Mouse (Mus musculus) thymus, adult 2 months (tissue): ENCODE measurements around the gene Usp2. TPM values are rescaled to one million over a fixed set of nuclear protein-coding genes. Genes with fewer than 3 reads are reported as not detected.
A peak's percentile ranks its signal among the peaks of the same experiment; 100 is the strongest.

Source experiments
- DNase-seq: peaks from one replicate; pipeline ENCODE4 v3.0.0; 2021
- H3K27ac ChIP-seq: fragments of 200-500 bp; 2 replicates; pipeline ENCODE4 v1.5.1; 2012; ENCODE audit warnings: low read length, control low read depth; ENCODE audit not compliant: control insufficient read depth, insufficient read depth
- H3K27me3 ChIP-seq: fragments of 200-500 bp; 2 replicates; pipeline ENCODE4 v1.6.1; 2012; ENCODE audit warnings: mild to moderate bottlenecking, low read length, moderate library complexity, mixed read lengths; ENCODE audit not compliant: control insufficient read depth, insufficient read depth
- H3K36me3 ChIP-seq: fragments of 200-500 bp; 2 replicates; pipeline ENCODE4 v1.6.1; 2012; ENCODE audit warnings: mild to moderate bottlenecking, low read length, moderate library complexity; ENCODE audit not compliant: control insufficient read depth, insufficient read depth
- H3K4me1 ChIP-seq: fragments of 200-500 bp; replicated peaks from 2 replicates; pipeline ENCODE4 v1.6.1; 2012; ENCODE audit warnings: low read length; ENCODE audit not compliant: control insufficient read depth, insufficient read depth
- H3K4me3 ChIP-seq: fragments of 200-500 bp; 2 replicates; pipeline ENCODE4 v1.5.1; 2012; ENCODE audit warnings: mild to moderate bottlenecking, low read length, control low read depth, moderate library complexity; ENCODE audit not compliant: control insufficient read depth, insufficient read depth
- CTCF ChIP-seq: fragments of 200-500 bp; IDR thresholded peaks from 2 replicates; pipeline ENCODE4 v1.5.1; 2012; ENCODE audit warnings: mild to moderate bottlenecking, control low read depth, low read length, moderate library complexity, borderline replicate concordance; ENCODE audit not compliant: control insufficient read depth, poor library complexity, insufficient read depth; ENCODE audit errors: extremely low read depth
- POLR2A ChIP-seq: fragments of 200-500 bp; IDR thresholded peaks from 2 replicates; pipeline ENCODE4 v1.6.1; 2012; ENCODE audit warnings: mild to moderate bottlenecking, low read length, control low read depth, moderate library complexity; ENCODE audit not compliant: control insufficient read depth, poor library complexity, insufficient read depth; ENCODE audit errors: extremely low read depth
- WGBS: fragments of 180-500 bp; shearing (Covaris S2); methylation state at CpG from one replicate; pipeline ENCODE4 v1.1.7; 2018; 5-methylcytosine and 5-hydroxymethylcytosine counted together
- polyA plus RNA-seq: library from polyadenylated mRNA; depleted of rRNA; stranded (reverse); fragments of >200 nt; gene quantifications from 2 replicates; pipeline ENCODE4 v1.2.3, GENCODE M21; 2012

Usp2 gene
- polyA plus RNA-seq, 1 experiment = 6.8 TPM

DNA sequence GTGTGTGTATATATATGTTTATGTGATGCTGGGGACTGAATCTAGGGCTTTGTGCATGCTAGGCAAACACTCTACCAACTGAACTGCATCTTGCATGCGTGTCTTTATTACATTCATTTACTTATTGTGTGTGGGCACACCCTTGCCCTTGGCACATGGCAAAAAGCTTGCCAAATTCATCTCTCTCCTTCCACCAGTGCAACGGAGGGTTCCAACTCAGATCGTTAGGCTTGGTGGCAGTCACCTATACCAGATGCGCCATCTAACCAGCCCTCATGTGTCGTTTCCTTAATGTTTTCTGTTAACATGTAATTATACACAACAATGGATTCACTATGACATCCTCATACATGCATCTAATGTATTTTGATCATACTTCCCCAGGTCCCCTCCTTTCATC lies 15.4 kb downstream of the Usp2 start:
- no peak overlapping the region for H3K27ac ChIP-seq
- WGBS = 97% methylated on average over 5 of the region's 5 CpGs
- H3K4me3 ChIP-seq = no peak overlapping the region
- peaks cover 19% of the 10 kb centered on the region for H3K4me1 ChIP-seq
- peaks cover 10% of the 10 kb centered on the region; the same call in 1 of the 2 replicates for H3K27me3 ChIP-seq
- no peaks in the 10 kb centered on the region for H3K36me3 ChIP-seq
- TF ChIP-seq CTCF = no peak
- no peak for TF ChIP-seq POLR2A
- DNase-seq = no peak

DNA sequence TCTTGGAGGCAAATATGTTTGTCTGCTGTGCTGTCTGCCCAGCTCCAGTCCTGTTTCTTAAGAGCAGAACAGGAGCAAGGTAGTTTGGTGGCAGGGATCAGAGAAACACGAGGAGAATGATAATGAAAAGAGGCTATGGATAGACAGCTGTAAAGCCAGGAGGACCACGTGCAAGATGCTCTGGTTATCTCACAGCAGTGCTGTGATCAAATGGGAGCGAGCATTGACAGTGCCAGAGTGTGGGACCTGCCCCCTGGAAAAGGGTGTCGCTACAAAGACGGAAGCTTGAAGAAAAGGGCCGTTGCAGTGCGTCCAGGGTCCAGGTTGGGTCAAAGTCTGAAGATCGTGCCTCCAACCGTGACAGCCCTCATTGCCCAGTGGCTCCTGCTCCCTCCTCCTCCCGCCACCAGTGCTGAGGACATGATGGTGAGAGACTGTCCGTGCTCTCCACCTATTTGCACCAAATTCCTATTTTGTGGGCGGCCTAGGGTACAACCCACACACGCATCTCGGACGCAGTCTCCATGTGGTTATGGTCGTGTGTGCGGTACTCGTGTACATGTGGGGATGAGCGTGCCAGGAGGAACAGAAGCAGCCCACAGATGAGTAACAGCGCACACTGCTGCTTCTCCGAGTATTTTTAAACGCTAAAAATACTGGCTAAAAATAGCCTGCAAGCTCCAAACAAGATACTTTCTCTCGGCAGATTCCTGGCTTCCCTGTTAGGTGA lies 16.7 kb downstream of the Usp2 start:
- DNase-seq = no peak
- H3K4me3 ChIP-seq = no peak overlapping the region
- no peak overlapping the region for H3K27ac ChIP-seq

DNA sequence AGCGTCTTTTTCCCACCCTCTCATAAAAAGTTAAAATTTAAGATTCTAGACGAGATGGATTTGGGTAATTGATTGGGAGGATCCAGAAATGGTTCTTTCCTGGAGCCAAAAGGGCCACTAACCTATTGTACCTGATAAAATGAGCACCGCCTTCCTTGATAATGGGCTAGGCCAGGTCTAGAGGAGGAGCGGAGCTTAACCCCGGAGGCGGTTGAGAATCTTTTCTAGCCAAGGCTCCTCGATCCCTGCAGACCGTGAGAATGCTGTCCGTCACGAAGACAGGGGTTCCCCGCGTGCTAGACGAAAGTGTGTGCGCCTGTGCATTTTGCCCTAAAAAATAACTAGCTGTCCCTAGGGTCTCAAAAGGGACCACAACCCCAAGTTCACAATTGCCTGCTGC lies 17.4 kb downstream of the Usp2 start:
- H3K27ac ChIP-seq = no peak overlapping the region
- DNase-seq = no peak
- H3K4me1 ChIP-seq = peaks cover 33% of the 10 kb centered on the region
- H3K36me3 ChIP-seq = no peaks in the 10 kb centered on the region
- H3K4me3 ChIP-seq = peak overlapping the region; percentile 53
- peaks cover 10% of the 10 kb centered on the region; the same call in 1 of the 2 replicates for H3K27me3 ChIP-seq
- 3% methylated on average over 14 of the region's 14 CpGs for WGBS
- TF ChIP-seq CTCF (no peak), POLR2A (no peak)

More for the DNA sequence above, 16.7 kb downstream of the Usp2 start:
- peaks cover 28% of the 10 kb centered on the region for H3K4me1 ChIP-seq
- WGBS = 25% methylated on average over 23 of the region's 23 CpGs
- H3K27me3 ChIP-seq = peaks cover 10% of the 10 kb centered on the region; the same call in 1 of the 2 replicates
- TF ChIP-seq POLR2A (no peak), CTCF (no peak)
- H3K36me3 ChIP-seq = no peaks in the 10 kb centered on the region

DNA sequence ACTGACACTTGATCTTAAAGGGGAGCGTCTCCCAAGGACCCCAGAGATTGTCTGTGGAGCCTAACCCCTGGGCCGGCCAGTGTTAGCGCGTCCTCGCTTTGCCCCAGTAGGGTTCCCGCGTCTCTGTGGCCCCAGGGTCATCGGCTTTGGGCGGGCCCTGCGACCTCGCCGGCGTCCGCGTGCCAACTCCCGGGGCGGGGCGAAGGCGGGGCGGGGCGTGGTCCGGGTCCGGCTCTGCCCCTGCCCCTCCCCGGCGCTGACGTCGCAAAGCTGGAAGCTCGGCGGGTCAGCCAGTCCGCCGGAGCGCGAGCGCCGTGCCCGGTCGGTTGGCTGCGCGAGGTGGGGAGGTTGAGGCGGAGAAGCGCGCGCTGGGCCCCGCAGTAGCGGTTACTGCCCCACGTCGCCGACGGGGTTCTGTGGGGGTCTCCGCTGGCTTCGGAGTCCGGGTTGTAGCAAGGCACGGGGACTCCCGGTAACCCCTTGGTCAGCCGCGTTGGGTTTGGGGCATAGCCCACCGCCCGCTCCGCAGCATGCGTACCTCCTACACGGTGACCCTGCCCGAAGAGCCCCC lies 17.9 kb downstream of the Usp2 start:
- DNase-seq = peak; percentile 80
- H3K36me3 ChIP-seq = no peaks in the 10 kb centered on the region
- peaks cover 38% of the 10 kb centered on the region for H3K4me1 ChIP-seq
- H3K27me3 ChIP-seq = peaks cover 10% of the 10 kb centered on the region; the same call in 1 of the 2 replicates
- TF ChIP-seq CTCF = no peak
- no peak for TF ChIP-seq POLR2A
- no peak overlapping the region for H3K27ac ChIP-seq
- H3K4me3 ChIP-seq = peak overlapping the region; percentile 53
- 1% methylated on average over 59 of the region's 62 CpGs for WGBS

- no peak overlapping the region for H3K27ac ChIP-seq
- no peak for DNase-seq
- H3K27me3 ChIP-seq = peaks cover 10% of the 10 kb centered on the region; the same call in 1 of the 2 replicates
- peak overlapping the region; percentile 53 for H3K4me3 ChIP-seq
- H3K4me1 ChIP-seq = peaks cover 41% of the 10 kb centered on the region
- no peak for TF ChIP-seq CTCF
- no peak for TF ChIP-seq POLR2A
- WGBS = 24% methylated on average over 10 of the region's 10 CpGs
- no peaks in the 10 kb centered on the region for H3K36me3 ChIP-seq
These were observed 18.5 kb downstream of the Usp2 start for GRCm38 (mm10) chr9:44085276-44085675.

DNA sequence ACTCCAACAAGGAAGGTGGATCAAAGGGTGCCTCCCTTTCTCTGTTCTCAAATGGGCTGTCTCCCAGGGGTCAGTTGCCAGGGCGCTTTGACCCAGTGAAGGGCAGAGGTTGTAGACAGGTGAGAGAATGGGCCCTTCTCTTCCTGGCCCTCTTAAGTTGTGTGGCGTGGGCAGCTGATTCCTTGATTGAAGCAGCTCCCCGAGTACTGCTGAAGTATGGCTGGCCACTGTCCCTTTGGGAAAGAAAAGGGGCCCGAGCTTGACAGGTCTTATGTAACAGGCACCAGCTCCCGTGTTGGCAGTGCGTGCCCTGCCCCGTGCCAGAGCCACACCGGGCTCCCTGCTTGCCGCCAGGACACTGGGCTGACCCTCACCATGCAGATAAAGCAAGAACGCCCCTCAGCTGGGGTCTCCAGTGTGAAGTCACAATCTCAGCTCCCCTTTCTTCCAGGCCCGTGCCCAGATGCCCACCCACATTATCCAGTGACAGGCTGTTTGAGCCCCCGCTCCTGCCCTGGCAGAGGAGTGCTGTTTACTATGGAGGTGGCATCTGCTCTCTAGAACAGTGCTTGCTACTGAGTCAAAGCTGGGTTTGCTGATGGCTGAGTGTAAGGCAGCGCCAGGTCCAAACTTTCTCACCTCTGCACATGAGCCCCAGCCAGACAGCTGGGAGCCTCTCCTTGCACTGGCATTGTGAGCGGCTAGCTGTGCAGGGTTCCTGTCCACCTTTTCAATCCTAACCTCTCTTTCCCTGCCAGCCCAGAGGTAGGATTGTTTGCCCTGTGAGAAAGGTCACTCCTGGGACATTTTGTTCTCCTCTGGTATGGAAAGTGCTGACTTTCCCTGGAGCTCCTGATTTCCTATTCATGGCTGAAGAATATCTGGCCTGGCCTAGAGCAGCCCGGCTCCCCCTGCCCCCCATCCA lies 19.2 kb downstream of the Usp2 start:
- H3K4me1 ChIP-seq = peaks cover 41% of the 10 kb centered on the region
- TF ChIP-seq POLR2A (no peak), CTCF (no peak)
- no peak overlapping the region for H3K27ac ChIP-seq
- H3K36me3 ChIP-seq = no peaks in the 10 kb centered on the region
- WGBS = 96% methylated on average over 15 of the region's 15 CpGs
- no peak overlapping the region for H3K4me3 ChIP-seq
- DNase-seq = no peak
- H3K27me3 ChIP-seq = peaks cover 10% of the 10 kb centered on the region; the same call in 1 of the 2 replicates
